Mouse (Mus musculus) right cerebral cortex, adult 18-20 months (tissue): ENCODE results near the gene Nans.

Experiments used
- DNase-seq: peaks from one replicate; pipeline ENCODE4 v3.0.0; 2022; ENCODE audit warnings: mixed read lengths

The Nans gene

GRCm38 (mm10) chr4:46489028-46489925 is at the start of gene Nans:
Gene Nans (plus strand): TSS chr4:46489248.
- peak; percentile 96 for DNase-seq

- no peak for DNase-seq
Measured at GRCm38 (mm10) chr4:46442501-46442900, 46.5 kb upstream of the Nans start.

GRCm38 (mm10) chr4:46445237-46445945 is 43.7 kb upstream of the Nans start:
- no peak for DNase-seq

GRCm38 (mm10) chr4:46447461-46447860 is 41.6 kb upstream of the Nans start:
- no peak for DNase-seq

GRCm38 (mm10) chr4:46448886-46449285 is 40.2 kb upstream of the Nans start:
- DNase-seq = no peak

GRCm38 (mm10) chr4:46450020-46450518 is 39.0 kb upstream of the Nans start:
- no peak for DNase-seq

GRCm38 (mm10) chr4:46450519-46451131 is 38.4 kb upstream of the Nans start, which contains the start of gene Anp32b:
Gene Anp32b (plus strand): TSS chr4:46450902.
- peak; percentile 93 for DNase-seq

- peak; percentile 70 for DNase-seq
Measured at GRCm38 (mm10) chr4:46451240-46451757, 37.7 kb upstream of the Nans start.

- DNase-seq = peak; percentile 76
Measured at GRCm38 (mm10) chr4:46451758-46452480, 37.1 kb upstream of the Nans start.

GRCm38 (mm10) chr4:46452481-46452850 is 36.6 kb upstream of the Nans start:
- peak; percentile 22 for DNase-seq

GRCm38 (mm10) chr4:46452855-46453719 is 36.0 kb upstream of the Nans start:
- no peak for DNase-seq

GRCm38 (mm10) chr4:46454097-46454864 is 34.8 kb upstream of the Nans start:
- no peak for DNase-seq

- DNase-seq = no peak
Measured at GRCm38 (mm10) chr4:46456762-46457161, 32.3 kb upstream of the Nans start.

GRCm38 (mm10) chr4:46457186-46457585 is 31.9 kb upstream of the Nans start:
- no peak for DNase-seq

GRCm38 (mm10) chr4:46458411-46458810 is 30.6 kb upstream of the Nans start:
- DNase-seq = no peak

GRCm38 (mm10) chr4:46463130-46463830 is 25.8 kb upstream of the Nans start:
- DNase-seq = no peak

GRCm38 (mm10) chr4:46465740-46466139 is 23.3 kb upstream of the Nans start:
- no peak for DNase-seq

- no peak for DNase-seq
Measured at GRCm38 (mm10) chr4:46475101-46475500, 13.9 kb upstream of the Nans start.

GRCm38 (mm10) chr4:46479081-46479480 is 10.0 kb upstream of the Nans start:
- no peak for DNase-seq
